Mouse (Mus musculus) hindbrain, embryonic 12.5 days (tissue): ENCODE measurements around the gene Isca2. TPM values are rescaled to one million over a fixed set of nuclear protein-coding genes. Genes with fewer than 3 reads are reported as not detected.

Source experiments
- ATAC-seq: fragments of 200-750 bp; cut with Nextera tagmentation; 2 replicates; pipeline ENCODE4 v1.8.0; 2017; ENCODE audit warnings: moderate TSS enrichment; ENCODE audit not compliant: low FRiP score
- H3K27ac ChIP-seq: fragments of 300-500 bp; sonication (generic); 2 replicates; pipeline ENCODE4 v1.5.1; 2016; ENCODE audit warnings: mild to moderate bottlenecking
- H3K27me3 ChIP-seq: fragments of 300-500 bp; sonication (generic); 2 replicates; pipeline ENCODE4 v1.6.1; 2016; ENCODE audit warnings: mild to moderate bottlenecking
- H3K36me3 ChIP-seq: fragments of 300-500 bp; sonication (generic); 2 replicates; pipeline ENCODE4 v1.6.1; 2016; ENCODE audit warnings: mild to moderate bottlenecking
- H3K4me1 ChIP-seq: fragments of 300-500 bp; sonication (generic); 2 replicates; pipeline ENCODE4 v1.6.1; 2016
- H3K4me2 ChIP-seq: fragments of 300-500 bp; sonication (generic); replicated peaks from 2 replicates; pipeline ENCODE4 v1.6.1; 2016; ENCODE audit warnings: mild to moderate bottlenecking
- H3K4me3 ChIP-seq: fragments of 300-500 bp; sonication (generic); 2 replicates; pipeline ENCODE4 v1.5.1; 2016; ENCODE audit warnings: mild to moderate bottlenecking
- H3K9ac ChIP-seq: fragments of 300-500 bp; sonication (generic); 2 replicates; pipeline ENCODE4 v1.6.1; 2016; ENCODE audit warnings: mild to moderate bottlenecking, moderate library complexity
- H3K9me3 ChIP-seq: fragments of 300-500 bp; sonication (generic); replicated peaks from 2 replicates; pipeline ENCODE4 v1.6.1; 2016; ENCODE audit warnings: mild to moderate bottlenecking
- WGBS: fragments of 180-500 bp; shearing (Covaris S2); methylation state at CpG from one replicate; pipeline ENCODE4 v1.1.7; 2016; 5-methylcytosine and 5-hydroxymethylcytosine counted together
- polyA plus RNA-seq: library from polyadenylated mRNA; unstranded; fragments of >200 nt; fragmentation: Nextera tagmentation; extraction: Ambion mirVana; gene quantifications from 2 replicates; pipeline ENCODE4 v1.2.1, GENCODE M21; 2016

Gene Isca2
- polyA plus RNA-seq: 135 and 147 TPM in 2 replicates

DNA sequence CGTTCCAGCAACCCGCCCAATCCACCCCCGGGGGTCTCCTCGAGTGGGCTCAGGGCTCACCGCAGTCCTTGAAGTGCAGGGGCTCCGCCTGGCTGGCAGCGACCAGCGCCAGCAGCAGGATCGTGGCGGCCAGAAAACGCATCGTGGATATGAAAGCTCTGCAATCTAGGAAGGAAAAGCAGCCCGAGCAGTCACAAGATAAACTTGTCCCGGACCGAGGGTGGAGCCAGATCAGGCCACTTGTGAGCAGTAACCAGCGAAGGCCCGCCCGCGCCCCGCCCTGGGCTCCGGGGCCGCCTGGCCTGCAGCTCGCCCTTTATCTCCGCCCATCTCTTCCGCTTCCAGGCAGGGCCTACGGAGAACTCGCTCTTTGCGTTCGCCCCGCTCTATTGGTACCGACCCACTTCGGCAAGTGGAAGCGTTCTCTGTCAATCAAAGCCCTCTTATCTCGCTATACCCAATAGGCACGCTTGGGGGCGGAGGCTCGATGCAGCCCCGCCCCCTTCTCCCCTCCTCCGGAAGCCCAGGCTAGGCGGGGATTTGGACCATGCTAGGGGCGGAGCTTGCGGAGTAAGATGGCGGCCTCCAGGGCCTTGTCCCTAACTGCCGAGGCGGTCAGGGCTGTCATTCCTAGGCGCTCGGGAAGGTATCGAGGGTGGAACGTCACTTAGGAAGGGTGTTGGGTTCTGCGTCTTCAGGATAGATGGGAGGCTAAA lies at the start of gene Isca2, which contains the start of gene Npc2:
Gene Isca2, plus strand, starts transcription at position 526 of the 716 bp plus-strand sequence.
Gene Npc2, minus strand, starts transcription at position 427 of the 716 bp plus-strand sequence.
- Histone ChIP-seq H3K36me3 (no peaks in the 10 kb centered on the region), H3K4me2 (peak within 1 kb of the TSS; percentile 74), H3K4me1 (peaks cover 29% of the 10 kb centered on the region), H3K27me3 (no peaks in the 10 kb centered on the region), H3K4me3 (peak within 1 kb of the TSS; percentile 70), H3K9ac (peak within 1 kb of the TSS; percentile 81), H3K27ac (peak within 1 kb of the TSS; percentile 83), H3K9me3 (no peaks in the 10 kb centered on the region)
- under 1% methylated on average over 50 of the region's 50 CpGs for WGBS
- peak; percentile 99 for ATAC-seq

DNA sequence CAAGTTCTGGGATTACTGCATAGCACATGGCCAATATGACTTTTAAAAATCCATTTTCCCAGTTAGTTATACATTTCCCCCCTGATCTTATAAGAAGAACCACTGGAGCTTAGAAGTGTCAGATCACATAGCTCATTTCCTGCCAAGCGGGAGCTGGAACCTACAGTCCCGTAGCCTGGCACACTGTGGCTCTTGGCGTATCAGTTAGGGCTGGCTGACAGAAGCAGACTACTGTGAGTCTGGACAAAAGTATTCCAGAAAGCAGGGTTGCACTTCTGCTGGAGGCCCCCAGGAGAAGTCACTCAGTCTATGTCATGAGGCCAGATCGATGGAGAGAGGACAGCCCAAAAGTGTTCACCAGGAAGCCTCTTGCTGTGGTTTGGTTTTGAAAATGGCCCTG lies 46.7 kb upstream of the Isca2 start:
- Histone ChIP-seq H3K27ac (no peak overlapping the region), H3K4me1 (no peaks in the 10 kb centered on the region), H3K4me2 (no peak overlapping the region), H3K27me3 (no peaks in the 10 kb centered on the region), H3K9me3 (no peaks in the 10 kb centered on the region), H3K9ac (no peak overlapping the region), H3K36me3 (no peaks in the 10 kb centered on the region), H3K4me3 (no peak overlapping the region)
- ATAC-seq: no peak
- 92% methylated on average over 4 of the region's 4 CpGs for whole genome bisulfite sequencing

DNA sequence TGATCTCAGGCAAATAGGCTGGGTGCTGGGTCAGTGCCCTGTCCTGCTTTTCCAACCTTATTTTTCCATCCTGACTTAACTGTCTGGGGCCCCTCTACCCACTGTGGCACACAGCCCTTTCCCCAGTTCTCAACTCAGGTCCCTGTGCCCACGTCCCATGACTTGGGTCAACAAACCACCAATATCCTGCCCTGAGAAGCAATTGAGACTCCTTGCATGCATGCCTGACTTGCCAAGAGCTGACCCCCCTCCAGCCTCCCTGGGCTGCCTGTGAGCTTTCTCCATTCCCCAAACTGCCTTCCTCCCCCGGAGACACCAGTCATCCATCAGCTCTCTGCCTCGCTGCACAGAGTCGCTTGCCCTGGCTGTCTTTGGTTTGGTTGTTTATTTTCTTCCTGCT lies 46.1 kb upstream of the Isca2 start:
- Histone ChIP-seq H3K27ac (no peak overlapping the region), H3K4me2 (no peak overlapping the region), H3K36me3 (no peaks in the 10 kb centered on the region), H3K4me1 (no peaks in the 10 kb centered on the region), H3K9me3 (no peaks in the 10 kb centered on the region), H3K27me3 (no peaks in the 10 kb centered on the region), H3K9ac (no peak overlapping the region), H3K4me3 (no peak overlapping the region)
- 28% methylated on average over 4 of the region's 4 CpGs for WGBS
- ATAC-seq: no peak

DNA sequence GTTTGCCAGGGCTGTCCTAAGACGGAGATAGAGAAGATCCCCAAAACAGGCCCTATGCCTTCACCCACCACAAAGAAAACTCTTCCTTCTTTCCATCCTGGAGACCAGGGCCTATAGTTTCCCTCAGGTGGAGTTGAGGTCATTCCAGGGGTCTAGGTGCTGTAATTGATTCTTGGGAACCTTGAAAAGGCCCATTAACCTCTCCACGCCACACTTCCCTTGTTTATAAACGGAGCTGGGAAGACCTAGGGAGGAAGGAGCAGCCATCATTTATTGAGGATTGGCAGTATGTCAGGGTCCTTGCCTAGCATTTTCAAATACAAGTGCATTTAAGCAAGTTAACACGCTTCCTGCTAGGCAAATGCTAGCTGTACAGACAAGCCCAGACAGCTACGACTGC lies 45.6 kb upstream of the Isca2 start:
- Histone ChIP-seq H3K9me3 (no peaks in the 10 kb centered on the region), H3K4me2 (no peak overlapping the region), H3K9ac (no peak overlapping the region), H3K4me3 (no peak overlapping the region), H3K27me3 (no peaks in the 10 kb centered on the region), H3K36me3 (no peaks in the 10 kb centered on the region), H3K4me1 (no peaks in the 10 kb centered on the region), H3K27ac (no peak overlapping the region)
- no peak for ATAC-seq
- WGBS: 66% methylated on average over 5 of the region's 5 CpGs

DNA sequence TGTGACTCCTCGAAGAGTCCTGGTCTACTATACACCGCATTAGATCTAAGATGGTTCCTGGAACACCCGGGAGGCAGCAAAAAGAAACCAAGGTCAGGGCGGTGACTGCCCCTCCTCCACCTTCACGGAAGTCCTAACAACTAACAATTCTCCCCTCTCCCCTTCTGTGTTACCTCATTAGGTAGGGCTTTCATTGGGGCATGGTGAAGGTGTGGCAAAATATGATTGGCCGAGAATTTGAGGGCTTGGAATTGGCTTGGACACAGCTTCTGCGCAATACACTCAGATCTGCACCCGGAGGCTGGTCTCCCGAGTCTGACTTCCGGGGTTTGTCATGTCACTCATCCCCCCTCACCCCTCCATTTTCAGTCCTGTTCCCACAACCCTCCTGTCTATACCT lies 44.6 kb upstream of the Isca2 start:
- no peak for ATAC-seq
- no peaks in the 10 kb centered on the region for H3K27me3 ChIP-seq
- H3K4me2 ChIP-seq: no peak overlapping the region
- H3K9ac ChIP-seq: no peak overlapping the region
- H3K27ac ChIP-seq: no peak overlapping the region
- no peaks in the 10 kb centered on the region for H3K36me3 ChIP-seq
- no peaks in the 10 kb centered on the region for H3K4me1 ChIP-seq
- 92% methylated on average over 10 of the region's 10 CpGs for WGBS
- no peak overlapping the region for H3K4me3 ChIP-seq
- H3K9me3 ChIP-seq: no peaks in the 10 kb centered on the region

DNA sequence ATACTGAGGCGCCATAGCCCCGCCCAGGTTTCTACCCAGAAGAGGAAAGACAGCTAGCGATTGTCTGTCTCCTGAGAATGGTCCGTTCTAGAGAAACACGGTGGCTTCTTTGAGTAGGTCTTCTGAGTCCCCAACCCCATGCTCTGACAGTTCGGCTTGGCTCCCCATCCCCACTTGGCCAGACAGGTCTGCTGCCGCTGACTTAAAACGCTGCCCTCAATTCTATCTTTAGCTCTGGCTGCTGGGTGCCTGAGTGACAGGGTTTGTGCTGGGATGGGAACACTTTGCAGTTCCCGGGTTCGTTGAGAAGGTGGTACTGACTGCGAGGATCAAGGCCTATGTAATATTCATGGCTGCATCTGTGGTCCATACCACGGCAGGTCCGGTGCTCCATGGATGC lies 39.7 kb upstream of the Isca2 start:
- Histone ChIP-seq H3K4me2 (no peak overlapping the region), H3K9me3 (no peaks in the 10 kb centered on the region), H3K9ac (no peak overlapping the region), H3K27me3 (no peaks in the 10 kb centered on the region), H3K4me3 (no peak overlapping the region), H3K27ac (no peak overlapping the region), H3K4me1 (no peaks in the 10 kb centered on the region), H3K36me3 (no peaks in the 10 kb centered on the region)
- ATAC-seq: no peak
- 78% methylated on average over 13 of the region's 13 CpGs for WGBS

DNA sequence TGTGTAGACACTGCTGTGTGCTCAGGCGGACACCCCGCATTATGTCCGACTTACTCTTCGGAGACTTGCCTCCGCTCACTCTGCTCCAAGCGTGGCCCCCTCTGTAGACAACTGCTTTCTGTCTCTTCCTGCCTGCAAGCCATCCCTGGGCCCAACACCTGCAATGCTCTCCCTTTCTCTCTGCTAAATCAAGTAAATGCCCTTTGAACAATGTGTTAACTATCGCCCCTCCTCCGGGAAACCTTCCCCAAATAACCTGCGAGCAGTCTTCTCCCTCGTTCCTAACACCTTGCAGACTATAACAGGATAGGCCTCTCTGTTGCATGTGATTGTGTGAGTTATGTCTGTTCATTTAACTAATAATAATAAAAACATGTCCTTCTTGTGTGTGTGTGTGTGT lies 29.6 kb upstream of the Isca2 start:
- Histone ChIP-seq H3K27me3 (peaks cover 5% of the 10 kb centered on the region), H3K27ac (no peak overlapping the region), H3K4me2 (no peak overlapping the region), H3K4me3 (no peak overlapping the region), H3K36me3 (no peaks in the 10 kb centered on the region), H3K9me3 (no peaks in the 10 kb centered on the region), H3K9ac (no peak overlapping the region), H3K4me1 (no peaks in the 10 kb centered on the region)
- 88% methylated on average over 10 of the region's 10 CpGs for WGBS
- ATAC-seq: no peak

DNA sequence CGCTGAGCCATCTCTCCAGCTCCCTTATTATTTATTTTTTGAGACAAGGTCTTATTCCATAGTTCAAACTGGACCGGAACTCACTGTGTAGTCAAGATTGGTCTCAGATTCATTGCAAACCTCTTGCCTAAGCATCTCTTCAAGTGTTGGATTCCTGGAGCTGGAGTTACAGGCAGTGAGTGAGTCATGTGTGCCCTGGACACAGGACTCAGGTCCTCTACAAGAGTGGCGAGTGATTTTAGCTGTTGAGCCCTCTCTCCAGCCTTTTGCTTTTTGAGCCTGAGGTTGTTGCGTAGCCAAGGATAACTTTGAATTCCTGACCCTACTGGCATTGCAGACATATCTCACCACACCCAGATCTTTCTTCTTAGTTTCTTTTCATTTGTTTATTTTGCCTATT lies 27.4 kb upstream of the Isca2 start:
- no peak overlapping the region for H3K4me2 ChIP-seq
- no peak overlapping the region for H3K27ac ChIP-seq
- H3K4me1 ChIP-seq: no peaks in the 10 kb centered on the region
- ATAC-seq: no peak
- no peaks in the 10 kb centered on the region for H3K36me3 ChIP-seq
- no peak overlapping the region for H3K4me3 ChIP-seq
- WGBS: 65% methylated on average over 4 of the region's 4 CpGs
- H3K27me3 ChIP-seq: peaks cover 5% of the 10 kb centered on the region
- no peaks in the 10 kb centered on the region for H3K9me3 ChIP-seq
- no peak overlapping the region for H3K9ac ChIP-seq

DNA sequence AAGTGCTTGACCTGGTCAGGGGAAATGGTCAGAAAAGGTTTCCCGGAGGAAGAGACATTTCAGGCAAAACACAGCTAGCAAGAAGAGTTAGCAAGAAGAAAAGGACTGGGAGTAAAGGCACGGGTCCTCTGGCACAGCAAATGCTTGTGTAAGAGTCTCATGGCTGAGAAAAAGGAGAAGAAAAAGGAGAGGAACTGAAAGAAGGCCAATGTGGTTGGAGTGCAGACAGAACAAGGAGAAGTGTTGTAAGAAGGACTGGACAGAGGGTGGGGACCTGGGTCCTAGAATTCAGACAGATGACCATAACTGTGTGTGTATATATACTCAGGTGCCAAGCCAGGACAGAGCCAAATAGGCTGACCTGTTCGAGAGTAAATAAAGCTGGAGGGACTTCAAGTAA lies 24.9 kb upstream of the Isca2 start:
- Histone ChIP-seq H3K9ac (no peak overlapping the region), H3K27ac (no peak overlapping the region), H3K9me3 (no peaks in the 10 kb centered on the region), H3K36me3 (no peaks in the 10 kb centered on the region), H3K4me3 (no peak overlapping the region), H3K4me1 (peaks cover 17% of the 10 kb centered on the region), H3K4me2 (no peak overlapping the region), H3K27me3 (peaks cover 5% of the 10 kb centered on the region)
- 69% methylated on average over 3 of the region's 3 CpGs for WGBS
- ATAC-seq: no peak

DNA sequence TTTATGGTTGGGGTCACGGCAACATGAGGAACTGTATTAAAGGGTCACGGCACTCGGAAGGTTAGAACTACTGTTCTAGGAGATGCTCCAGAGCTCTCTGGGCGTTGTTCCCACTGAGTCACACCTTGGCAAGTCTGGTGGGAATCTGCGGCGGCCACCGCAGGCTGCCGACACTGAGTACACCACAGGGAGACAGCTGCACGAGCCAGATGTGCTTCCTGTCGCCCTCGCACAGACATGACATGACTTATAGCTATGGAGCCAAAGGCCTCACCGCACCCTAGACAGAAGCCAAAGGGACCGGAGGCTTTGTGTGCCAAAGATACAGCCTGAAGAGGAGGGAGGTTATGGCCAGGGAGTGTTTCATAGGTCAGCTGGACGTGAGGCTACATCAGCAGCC lies 22.4 kb upstream of the Isca2 start:
- ATAC-seq: no peak
- Histone ChIP-seq H3K27me3 (peaks cover 5% of the 10 kb centered on the region), H3K4me1 (peaks cover 19% of the 10 kb centered on the region), H3K4me2 (no peak overlapping the region), H3K4me3 (no peak overlapping the region), H3K9ac (no peak overlapping the region), H3K27ac (no peak overlapping the region), H3K36me3 (peaks cover 2% of the 10 kb centered on the region), H3K9me3 (no peaks in the 10 kb centered on the region)
- 59% methylated on average over 14 of the region's 14 CpGs for WGBS

DNA sequence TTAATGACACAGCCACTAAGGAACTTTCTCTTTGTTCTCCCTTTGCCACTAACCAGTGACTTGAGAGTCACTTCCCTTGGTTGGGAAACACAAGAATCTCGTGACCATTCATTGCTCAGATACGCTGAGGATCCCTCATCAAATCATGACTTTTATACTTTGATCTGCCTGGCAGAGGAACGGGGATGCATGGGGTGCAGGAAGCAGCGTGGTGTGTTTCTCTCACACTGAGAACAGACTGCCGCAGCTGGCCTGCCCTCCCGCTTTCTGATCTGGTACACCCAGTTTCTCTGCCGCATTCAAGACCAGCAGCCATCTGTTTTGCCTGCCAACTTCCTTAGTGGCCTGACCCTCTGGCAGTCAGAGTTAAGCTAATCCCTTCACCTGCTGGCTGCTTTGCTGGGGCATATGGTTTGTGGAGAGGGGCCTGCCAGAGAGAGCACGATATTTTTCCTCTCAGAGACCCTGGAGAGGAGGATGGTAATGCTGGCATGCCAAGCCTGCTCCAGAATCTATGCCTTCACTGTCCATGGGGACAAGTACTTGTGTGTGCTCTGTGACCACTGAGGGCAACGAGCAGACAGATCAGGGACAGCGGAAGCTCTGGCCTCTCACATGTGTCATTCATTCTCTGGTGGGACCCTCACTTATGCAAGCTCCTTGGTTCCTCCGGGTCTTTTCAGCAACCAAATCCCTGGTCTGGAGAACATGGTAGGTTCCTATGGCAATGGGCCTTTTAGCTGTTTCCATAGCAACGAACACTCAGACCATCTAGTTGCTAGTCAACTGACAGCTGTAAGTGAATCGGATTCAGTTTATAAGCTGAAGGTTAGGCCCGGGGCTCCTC lies 20.7 kb upstream of the Isca2 start:
- 26% methylated on average over 14 of the region's 14 CpGs for WGBS
- H3K9me3 ChIP-seq: no peaks in the 10 kb centered on the region
- peaks cover 19% of the 10 kb centered on the region for H3K36me3 ChIP-seq
- peak overlapping the region; percentile 62 for H3K27ac ChIP-seq
- peaks cover 19% of the 10 kb centered on the region for H3K4me1 ChIP-seq
- H3K9ac ChIP-seq: no peak overlapping the region
- no peaks in the 10 kb centered on the region for H3K27me3 ChIP-seq
- no peak overlapping the region for H3K4me3 ChIP-seq
- peak; percentile 62 for ATAC-seq
- H3K4me2 ChIP-seq: no peak overlapping the region

DNA sequence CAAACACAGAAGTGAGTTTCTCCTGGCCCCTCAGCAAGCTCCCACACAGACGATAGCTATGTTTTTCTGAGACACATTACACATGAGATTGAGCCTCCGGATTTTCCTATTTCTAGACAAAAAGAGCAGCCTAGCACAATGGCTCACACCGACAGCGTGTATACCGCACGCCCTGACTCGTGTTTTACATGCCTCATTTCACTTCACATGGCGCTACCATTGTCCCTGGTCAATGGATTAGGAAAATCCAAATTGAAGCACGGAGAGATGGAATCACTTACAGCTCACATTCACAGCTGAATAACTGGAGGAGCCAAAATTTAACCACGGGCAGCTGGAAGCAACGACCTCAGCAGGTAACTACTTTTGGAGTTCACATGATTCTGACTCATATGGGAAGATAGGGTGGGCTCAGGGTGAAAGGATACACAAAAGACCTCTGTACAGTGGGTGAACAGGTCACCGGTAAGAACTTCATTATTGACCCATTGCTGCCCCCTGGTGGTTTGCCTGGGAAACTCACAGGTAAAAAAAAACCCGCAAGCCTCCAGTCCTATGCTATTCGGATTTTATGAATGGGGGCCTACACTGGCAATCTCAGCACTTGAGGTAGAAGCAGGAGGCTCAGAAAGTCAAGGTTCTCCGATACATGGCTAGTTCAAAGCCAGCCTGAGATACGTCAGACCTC lies 17.9 kb upstream of the Isca2 start:
- Histone ChIP-seq H3K4me2 (no peak overlapping the region), H3K4me3 (no peak overlapping the region), H3K27me3 (no peaks in the 10 kb centered on the region), H3K9me3 (no peaks in the 10 kb centered on the region), H3K9ac (no peak overlapping the region), H3K36me3 (peaks cover 43% of the 10 kb centered on the region), H3K27ac (no peak overlapping the region), H3K4me1 (peaks cover 19% of the 10 kb centered on the region)
- no peak for ATAC-seq
- WGBS: 32% methylated on average over 16 of the region's 16 CpGs
